Mouse (Mus musculus): Measurements from ENCODE around the gene Cdh4. TPM values are rescaled to one million over a fixed set of nuclear protein-coding genes. Genes with fewer than 3 reads are reported as not detected.

Gene Cdh4
- polyA plus RNA-seq, 1 experiment from 2014 or later = 0.99 TPM

DNA sequence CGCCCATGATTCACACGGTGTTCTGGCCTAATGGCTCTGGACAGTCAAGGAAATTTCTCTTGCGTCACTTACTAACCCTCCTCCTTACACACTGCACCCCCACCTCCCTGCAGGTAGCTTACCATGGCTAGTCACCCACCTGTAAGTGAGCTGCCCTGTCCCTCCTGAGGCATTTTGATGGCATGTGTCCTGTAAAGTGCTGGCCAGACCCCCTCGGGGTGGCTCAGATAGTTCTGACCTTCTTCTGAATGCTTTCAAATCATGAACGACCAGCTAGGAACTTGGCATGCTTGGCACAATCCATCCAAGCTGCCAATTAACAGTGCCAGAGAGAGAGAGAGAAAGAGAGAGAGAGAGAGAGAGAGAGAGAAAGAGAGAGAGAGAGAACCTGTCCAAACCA lies 368.9 kb downstream of the Cdh4 start:
- Histone ChIP-seq H3K4me1 (peaks cover 7% of the 10 kb centered on the region; the same call in 1 of the 2 replicates), H3K9me3 (no peaks in the 10 kb centered on the region; the same call in 1 of the 2 replicates), H3K27ac (no peak overlapping the region), H3K36me3 (0 out of 2 replicates have a peak, but pooled peaks cover 2% of the 10 kb centered on the region), H3K27me3 (ENCODE audit: insufficient read depth, poor library complexity, severe bottlenecking) (no peaks in the 10 kb centered on the region), H3K4me3 (no peak overlapping the region)
- WGBS = 85% methylated on average over 5 of the region's 5 CpGs
- DNase-seq (ENCODE audit: low spot score) = no peak

DNA sequence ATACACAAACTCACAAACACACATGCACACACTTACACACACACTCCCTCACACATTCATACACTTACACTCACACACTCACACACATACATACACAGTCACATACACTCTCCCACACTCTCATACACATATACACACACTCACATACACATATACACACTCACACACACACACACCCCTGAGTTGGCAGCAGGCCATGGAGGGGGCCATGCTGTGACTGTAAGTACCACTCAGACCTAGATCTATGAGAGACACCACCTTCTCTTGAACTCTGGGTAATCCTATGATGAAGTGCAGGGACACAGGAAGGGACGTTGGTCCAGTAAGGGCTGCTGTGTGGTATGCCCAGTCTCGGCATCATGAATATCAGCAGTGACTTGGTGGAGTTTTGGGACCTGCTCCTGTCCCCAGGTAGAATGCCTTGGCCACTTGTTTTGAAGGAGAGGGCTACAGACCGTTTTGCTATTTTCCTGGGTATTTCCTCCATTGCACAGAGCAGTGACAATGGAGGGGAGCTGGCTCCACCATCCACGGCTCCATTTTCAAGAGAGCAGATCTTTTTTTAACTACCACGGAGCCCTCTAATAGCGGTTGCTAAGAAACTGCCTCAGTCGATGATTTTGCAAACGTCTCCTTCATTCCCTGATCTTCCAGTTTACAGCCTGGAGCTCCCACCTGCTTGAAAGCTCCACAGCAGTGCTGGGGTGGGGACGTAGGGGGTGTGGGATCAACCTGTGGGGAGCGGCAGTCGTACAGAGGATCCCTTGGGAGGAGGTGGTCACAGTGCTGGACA lies 371.0 kb downstream of the Cdh4 start:
- Histone ChIP-seq H3K27ac (no peak overlapping the region), H3K4me1 (peaks cover 7% of the 10 kb centered on the region; the same call in 1 of the 2 replicates), H3K27me3 (ENCODE audit: insufficient read depth, poor library complexity, severe bottlenecking) (no peaks in the 10 kb centered on the region), H3K36me3 (no peaks in the 10 kb centered on the region), H3K9me3 (no peaks in the 10 kb centered on the region), H3K4me3 (no peak overlapping the region)
- 66% methylated on average over 11 of the region's 11 CpGs for WGBS
- no peak for DNase-seq (ENCODE audit: low spot score)

GRCm38 (mm10) chr2:179824776-179825326 lies 382.6 kb downstream of the Cdh4 start:
- peaks cover 7% of the 10 kb centered on the region; the same call in 1 of the 2 replicates for H3K27me3 ChIP-seq (ENCODE audit: insufficient read depth, poor library complexity, severe bottlenecking)
- 41% methylated on average over 18 of the region's 18 CpGs for WGBS
- H3K27ac ChIP-seq = no peak overlapping the region
- no peak overlapping the region for H3K4me3 ChIP-seq
- no peak for DNase-seq (ENCODE audit: low spot score)
- no peaks in the 10 kb centered on the region for H3K36me3 ChIP-seq
- no peaks in the 10 kb centered on the region for H3K9me3 ChIP-seq
- 0 out of 2 replicates have a peak, but pooled peaks cover 6% of the 10 kb centered on the region for H3K4me1 ChIP-seq

- Histone ChIP-seq H3K27ac (no peak overlapping the region), H3K4me3 (no peak overlapping the region), H3K4me1 (no peaks in the 10 kb centered on the region), H3K9me3 (no peaks in the 10 kb centered on the region), H3K36me3 (no peaks in the 10 kb centered on the region), H3K27me3 (ENCODE audit: insufficient read depth, poor library complexity, severe bottlenecking) (peaks cover 8% of the 10 kb centered on the region; the same call in 1 of the 2 replicates)
- 89% methylated on average over 6 of the region's 6 CpGs for WGBS
- DNase-seq (ENCODE audit: low spot score) = no peak
Observed at GRCm38 (mm10) chr2:179828968-179829367, 386.7 kb downstream of the Cdh4 start.

GRCm38 (mm10) chr2:179829972-179830371 lies 387.7 kb downstream of the Cdh4 start:
- Histone ChIP-seq H3K9me3 (no peaks in the 10 kb centered on the region), H3K27ac (no peak overlapping the region), H3K36me3 (no peaks in the 10 kb centered on the region), H3K27me3 (ENCODE audit: insufficient read depth, poor library complexity, severe bottlenecking) (peaks cover 9% of the 10 kb centered on the region; the same call in 1 of the 2 replicates), H3K4me1 (no peaks in the 10 kb centered on the region), H3K4me3 (no peak overlapping the region)
- WGBS = 30% methylated on average over 6 of the region's 6 CpGs
- DNase-seq (ENCODE audit: low spot score) = no peak

- no peak overlapping the region for H3K27ac ChIP-seq
- H3K36me3 ChIP-seq = no peaks in the 10 kb centered on the region
Observed at GRCm38 (mm10) chr2:179834892-179835291, 392.7 kb downstream of the Cdh4 start.

GRCm38 (mm10) chr2:179835570-179835969 lies 393.3 kb downstream of the Cdh4 start:
- no peaks in the 10 kb centered on the region for H3K4me1 ChIP-seq
- no peak overlapping the region for H3K4me3 ChIP-seq
- H3K27ac ChIP-seq = no peak overlapping the region
- H3K27me3 ChIP-seq (ENCODE audit: insufficient read depth, poor library complexity, severe bottlenecking) = peaks cover 20% of the 10 kb centered on the region; the same call in 1 of the 2 replicates
- WGBS = 74% methylated on average over 7 of the region's 7 CpGs
- H3K9me3 ChIP-seq = no peaks in the 10 kb centered on the region
- DNase-seq (ENCODE audit: low spot score) = no peak
- H3K36me3 ChIP-seq = no peaks in the 10 kb centered on the region

More at GRCm38 (mm10) chr2:179834892-179835291, 392.7 kb downstream of the Cdh4 start:
- WGBS = 86% methylated on average over 9 of the region's 9 CpGs
- no peak overlapping the region for H3K4me3 ChIP-seq
- peaks cover 20% of the 10 kb centered on the region; the same call in 1 of the 2 replicates for H3K27me3 ChIP-seq (ENCODE audit: insufficient read depth, poor library complexity, severe bottlenecking)
- no peak for DNase-seq (ENCODE audit: low spot score)
- H3K4me1 ChIP-seq = no peaks in the 10 kb centered on the region
- H3K9me3 ChIP-seq = no peaks in the 10 kb centered on the region

GRCm38 (mm10) chr2:179837186-179837585 lies 395.0 kb downstream of the Cdh4 start:
- Histone ChIP-seq H3K27ac (no peak overlapping the region), H3K36me3 (no peaks in the 10 kb centered on the region), H3K9me3 (no peaks in the 10 kb centered on the region), H3K27me3 (ENCODE audit: insufficient read depth, poor library complexity, severe bottlenecking) (peaks cover 20% of the 10 kb centered on the region; the same call in 1 of the 2 replicates), H3K4me3 (no peak overlapping the region), H3K4me1 (no peaks in the 10 kb centered on the region)
- WGBS = 69% methylated on average over 10 of the region's 10 CpGs
- no peak for DNase-seq (ENCODE audit: low spot score)

GRCm38 (mm10) chr2:179838036-179838435 lies 395.8 kb downstream of the Cdh4 start:
- no peak overlapping the region for H3K4me3 ChIP-seq
- peaks cover 5% of the 10 kb centered on the region for H3K4me1 ChIP-seq
- no peak for DNase-seq (ENCODE audit: low spot score)
- H3K27ac ChIP-seq = no peak overlapping the region
- H3K27me3 ChIP-seq (ENCODE audit: insufficient read depth, poor library complexity, severe bottlenecking) = peaks cover 15% of the 10 kb centered on the region; the same call in 1 of the 2 replicates
- H3K36me3 ChIP-seq = no peaks in the 10 kb centered on the region
- no peaks in the 10 kb centered on the region for H3K9me3 ChIP-seq
- WGBS = 83% methylated on average over 7 of the region's 7 CpGs

DNA sequence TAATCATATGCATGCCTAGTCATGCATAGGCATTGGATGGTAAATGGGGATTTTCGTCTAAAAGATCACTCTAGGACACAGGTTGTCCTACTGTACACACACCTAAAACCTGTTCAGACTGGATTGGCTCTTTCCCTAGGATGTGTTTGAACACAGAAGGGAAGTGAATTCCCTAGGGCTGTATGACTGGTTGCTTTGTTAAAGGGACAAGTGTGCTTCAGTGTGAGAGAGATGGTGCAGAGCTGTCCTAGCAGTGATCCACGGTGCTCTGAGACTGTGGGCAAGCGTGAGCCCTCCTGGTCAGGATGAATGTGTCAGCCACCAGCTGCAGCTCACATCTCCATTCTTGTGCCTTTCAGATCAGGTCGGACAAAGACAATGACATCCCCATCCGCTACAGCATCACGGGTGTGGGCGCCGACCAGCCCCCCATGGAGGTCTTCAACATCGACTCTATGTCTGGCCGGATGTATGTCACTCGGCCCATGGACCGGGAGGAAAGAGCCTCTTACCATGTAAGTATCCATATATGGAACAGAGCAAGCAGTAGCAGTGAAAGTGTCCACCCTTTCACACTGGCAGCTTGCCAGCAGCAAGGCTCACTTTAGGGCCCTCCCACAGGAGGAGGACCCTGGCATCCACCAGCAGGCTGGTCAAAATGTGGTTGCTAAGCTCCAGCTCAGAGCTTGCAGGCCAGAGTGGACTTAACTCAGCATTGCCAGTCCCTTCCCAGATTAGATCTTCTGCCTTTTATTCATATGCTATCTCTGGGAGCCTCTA lies 400.6 kb downstream of the Cdh4 start:
- Histone ChIP-seq H3K9me3 (no peaks in the 10 kb centered on the region), H3K36me3 (no peaks in the 10 kb centered on the region), H3K4me1 (peaks cover 16% of the 10 kb centered on the region), H3K4me3 (no peak overlapping the region), H3K27me3 (ENCODE audit: insufficient read depth, poor library complexity, severe bottlenecking) (peaks cover 13% of the 10 kb centered on the region), H3K27ac (peak overlapping the region; percentile 82)
- 66% methylated on average over 12 of the region's 12 CpGs for WGBS
- peak; percentile 92 for DNase-seq (ENCODE audit: low spot score)

GRCm38 (mm10) chr2:179849732-179850131 lies 407.5 kb downstream of the Cdh4 start:
- peaks cover 8% of the 10 kb centered on the region; the same call in 1 of the 2 replicates for H3K27me3 ChIP-seq (ENCODE audit: insufficient read depth, poor library complexity, severe bottlenecking)
- H3K4me3 ChIP-seq = no peak overlapping the region
- no peak for DNase-seq (ENCODE audit: low spot score)
- H3K36me3 ChIP-seq = no peaks in the 10 kb centered on the region
- 59% methylated on average over 9 of the region's 9 CpGs for WGBS
- 0 out of 2 replicates have a peak overlapping the region, but pooled peaks have one; percentile 12 for H3K27ac ChIP-seq
- H3K9me3 ChIP-seq = no peaks in the 10 kb centered on the region
- peaks cover 14% of the 10 kb centered on the region for H3K4me1 ChIP-seq

DNA sequence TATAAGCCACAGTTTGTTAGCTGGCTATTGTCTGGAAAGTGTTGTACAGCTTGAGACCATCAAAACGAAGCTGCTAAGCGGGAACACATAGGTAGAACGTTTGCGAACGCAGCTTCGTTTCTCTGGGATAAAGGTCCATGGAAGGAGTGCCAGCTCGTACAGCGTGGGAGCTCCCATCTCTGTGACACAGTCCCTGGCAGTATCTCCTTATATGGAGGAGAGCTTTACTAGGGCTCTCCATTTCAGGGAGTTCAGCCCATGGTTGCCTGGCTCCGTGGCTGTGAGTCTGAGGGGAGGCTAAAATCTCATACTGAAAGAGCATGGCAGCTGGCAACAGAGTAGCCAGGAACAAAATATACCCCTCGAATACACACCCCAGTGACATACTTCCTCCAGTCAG lies 409.9 kb downstream of the Cdh4 start:
- H3K4me1 ChIP-seq = peaks cover 16% of the 10 kb centered on the region
- no peaks in the 10 kb centered on the region for H3K36me3 ChIP-seq
- H3K27ac ChIP-seq = no peak overlapping the region
- H3K9me3 ChIP-seq = no peaks in the 10 kb centered on the region
- WGBS = 73% methylated on average over 10 of the region's 10 CpGs
- 0 out of 2 replicates have a peak, but pooled peaks cover 4% of the 10 kb centered on the region for H3K27me3 ChIP-seq (ENCODE audit: insufficient read depth, poor library complexity, severe bottlenecking)
- DNase-seq (ENCODE audit: low spot score) = no peak
- no peak overlapping the region for H3K4me3 ChIP-seq

Data from heart, embryonic 10.5 days (tissue).